Mouse (Mus musculus): ENCODE results near the gene Fitm1. TPM values are rescaled to one million over a fixed set of nuclear protein-coding genes. Genes with fewer than 3 reads are reported as not detected.

The Fitm1 gene
- polyA plus RNA-seq, 1 experiment from 2014 or later = 0.25 TPM

GRCm38 (mm10) chr14:55608339-55608738, 32.9 kb downstream of the Fitm1 start:
- Histone ChIP-seq H3K4me3 (no peak overlapping the region), H3K27me3 (ENCODE audit: low read depth, poor library complexity, severe bottlenecking) (no peaks in the 10 kb centered on the region), H3K27ac (replicated peaks) (no peak overlapping the region), H3K9me3 (replicated peaks) (no peaks in the 10 kb centered on the region), H3K36me3 (peaks cover 57% of the 10 kb centered on the region), H3K4me1 (peaks cover 12% of the 10 kb centered on the region)
- WGBS = 96% methylated on average over 6 of the region's 6 CpGs
- DNase-seq (ENCODE audit: low spot score) = no peak

- Histone ChIP-seq H3K4me1 (peaks cover 12% of the 10 kb centered on the region), H3K27me3 (ENCODE audit: low read depth, poor library complexity, severe bottlenecking) (peaks cover 1% of the 10 kb centered on the region), H3K36me3 (peaks cover 16% of the 10 kb centered on the region), H3K9me3 (replicated peaks) (no peaks in the 10 kb centered on the region), H3K4me3 (no peak overlapping the region), H3K27ac (replicated peaks) (no peak overlapping the region)
- DNase-seq (ENCODE audit: low spot score) = no peak
- 76% methylated on average over 6 of the region's 6 CpGs for WGBS
These were observed 37.9 kb downstream of the Fitm1 start for GRCm38 (mm10) chr14:55613346-55613745.

- Histone ChIP-seq H3K4me1 (peaks cover 18% of the 10 kb centered on the region), H3K36me3 (peaks cover 3% of the 10 kb centered on the region), H3K27me3 (ENCODE audit: low read depth, poor library complexity, severe bottlenecking) (peaks cover 6% of the 10 kb centered on the region), H3K4me3 (no peak overlapping the region), H3K9me3 (replicated peaks) (no peaks in the 10 kb centered on the region), H3K27ac (replicated peaks) (no peak overlapping the region)
- WGBS = 85% methylated on average over 7 of the region's 7 CpGs
- no peak for DNase-seq (ENCODE audit: low spot score)
These were observed 39.3 kb downstream of the Fitm1 start for GRCm38 (mm10) chr14:55614565-55615178.

- no peak overlapping the region for H3K4me3 ChIP-seq
- 38% methylated on average over 2 of the region's 2 CpGs for WGBS
- no peak for DNase-seq (ENCODE audit: low spot score)
These were observed 40.5 kb downstream of the Fitm1 start for GRCm38 (mm10) chr14:55615876-55616275.

GRCm38 (mm10) chr14:55616844-55617243, 41.4 kb downstream of the Fitm1 start:
- Histone ChIP-seq H3K4me3 (no peak overlapping the region), H3K4me1 (peaks cover 18% of the 10 kb centered on the region), H3K27me3 (ENCODE audit: low read depth, poor library complexity, severe bottlenecking) (peaks cover 6% of the 10 kb centered on the region), H3K9me3 (replicated peaks) (no peaks in the 10 kb centered on the region), H3K27ac (replicated peaks) (no peak overlapping the region), H3K36me3 (no peaks in the 10 kb centered on the region)
- no peak for DNase-seq (ENCODE audit: low spot score)
- 92% methylated on average over 2 of the region's 2 CpGs for WGBS

More at GRCm38 (mm10) chr14:55615876-55616275, 40.5 kb downstream of the Fitm1 start:
- no peaks in the 10 kb centered on the region for H3K9me3 ChIP-seq (replicated peaks)
- peaks cover 18% of the 10 kb centered on the region for H3K4me1 ChIP-seq
- H3K36me3 ChIP-seq = no peaks in the 10 kb centered on the region
- H3K27ac ChIP-seq (replicated peaks) = no peak overlapping the region
- H3K27me3 ChIP-seq (ENCODE audit: low read depth, poor library complexity, severe bottlenecking) = peaks cover 6% of the 10 kb centered on the region

- peaks cover 6% of the 10 kb centered on the region for H3K27me3 ChIP-seq (ENCODE audit: low read depth, poor library complexity, severe bottlenecking)
- H3K4me3 ChIP-seq = peak within 1 kb of the TSS; percentile 38
- WGBS = 18% methylated on average over 21 of the region's 21 CpGs
- H3K9me3 ChIP-seq (replicated peaks) = no peaks in the 10 kb centered on the region
- peak; percentile 43 for DNase-seq (ENCODE audit: low spot score)
- no peak within 1 kb of the TSS; the same call in 1 of the 2 replicates for H3K27ac ChIP-seq (replicated peaks)
- peaks cover 18% of the 10 kb centered on the region for H3K4me1 ChIP-seq
- H3K36me3 ChIP-seq = no peaks in the 10 kb centered on the region
These were observed 42.4 kb downstream of the Fitm1 start, which contains the start of gene Rec8 for GRCm38 (mm10) chr14:55617822-55618221. Gene Rec8 (plus strand): TSS chr14:55618037.

GRCm38 (mm10) chr14:55618486-55619195, 43.2 kb downstream of the Fitm1 start:
- no peak overlapping the region; the same call in 1 of the 2 replicates for H3K27ac ChIP-seq (replicated peaks)
- WGBS = 60% methylated on average over 22 of the region's 22 CpGs
- peak overlapping the region; percentile 38 for H3K4me3 ChIP-seq

More at GRCm38 (mm10) chr14:55618486-55619195, 43.2 kb downstream of the Fitm1 start:
- Histone ChIP-seq H3K4me1 (peaks cover 18% of the 10 kb centered on the region), H3K36me3 (0 out of 2 replicates have a peak, but pooled peaks cover under 1% of the 10 kb centered on the region), H3K27me3 (ENCODE audit: low read depth, poor library complexity, severe bottlenecking) (peaks cover 6% of the 10 kb centered on the region), H3K9me3 (replicated peaks) (no peaks in the 10 kb centered on the region)
- no peak for DNase-seq (ENCODE audit: low spot score)

Other genes starting within 250 kb of the Fitm1 start
- gene Dhrs4, start 96.9 kb upstream of the Fitm1 start, polyA plus RNA-seq (2016; fragmentation: Nextera tagmentation; extraction: Ambion mirVana) = 60.9 and 64.5 TPM in 2 replicates
- 5.2 and 6.6 TPM in 2 replicates for gene Carmil3, start 85.0 kb upstream of the Fitm1 start, polyA plus RNA-seq (2016; fragmentation: Nextera tagmentation; extraction: Ambion mirVana)
- 0.36 and 0.48 TPM in 2 replicates for gene Cpne6, start 65.2 kb upstream of the Fitm1 start, polyA plus RNA-seq (2016; fragmentation: Nextera tagmentation; extraction: Ambion mirVana)
- not detected in 2 replicates for gene Nrl, start 50.6 kb upstream of the Fitm1 start, polyA plus RNA-seq (2016; fragmentation: Nextera tagmentation; extraction: Ambion mirVana)
- gene Pck2, start 35.4 kb upstream of the Fitm1 start, polyA plus RNA-seq (2016; fragmentation: Nextera tagmentation; extraction: Ambion mirVana) = 16.5 and 18.5 TPM in 2 replicates
- gene Dcaf11, start 15.6 kb upstream of the Fitm1 start, polyA plus RNA-seq (2016; fragmentation: Nextera tagmentation; extraction: Ambion mirVana) = 78.5 and 90.8 TPM in 2 replicates
- gene A730061H03Rik, start 15.2 kb upstream of the Fitm1 start, polyA plus RNA-seq (2016; fragmentation: Nextera tagmentation; extraction: Ambion mirVana) = 0.30 TPM in 1 of 2 replicates, not detected in the other
- gene Psme1, start 2.5 kb downstream of the Fitm1 start, polyA plus RNA-seq (2016; fragmentation: Nextera tagmentation; extraction: Ambion mirVana) = 88.7 and 97.9 TPM in 2 replicates
- gene Emc9, start 9.7 kb downstream of the Fitm1 start, polyA plus RNA-seq (2016; fragmentation: Nextera tagmentation; extraction: Ambion mirVana) = 7.9 and 8.0 TPM in 2 replicates
- 171 and 184 TPM in 2 replicates for gene Psme2, start 15.5 kb downstream of the Fitm1 start, polyA plus RNA-seq (2016; fragmentation: Nextera tagmentation; extraction: Ambion mirVana)
- 15.4 and 21.0 TPM in 2 replicates for gene Rnf31, start 16.1 kb downstream of the Fitm1 start, polyA plus RNA-seq (2016; fragmentation: Nextera tagmentation; extraction: Ambion mirVana)
- gene Irf9, start 28.0 kb downstream of the Fitm1 start, polyA plus RNA-seq (2016; fragmentation: Nextera tagmentation; extraction: Ambion mirVana) = 6.5 and 6.9 TPM in 2 replicates
- 4.1 and 5.5 TPM in 2 replicates for gene Rec8, start 42.4 kb downstream of the Fitm1 start, polyA plus RNA-seq (2016; fragmentation: Nextera tagmentation; extraction: Ambion mirVana)
- gene Ipo4, start 60.3 kb downstream of the Fitm1 start, polyA plus RNA-seq (2016; fragmentation: Nextera tagmentation; extraction: Ambion mirVana) = 94.1 and 100 TPM in 2 replicates
- 1.1 and 1.2 TPM in 2 replicates for gene Gm49378, start 62.3 kb downstream of the Fitm1 start, polyA plus RNA-seq (2016; fragmentation: Nextera tagmentation; extraction: Ambion mirVana)
- gene Tm9sf1, start 68.2 kb downstream of the Fitm1 start, polyA plus RNA-seq (2016; fragmentation: Nextera tagmentation; extraction: Ambion mirVana) = 74.7 and 77.1 TPM in 2 replicates
- 0.75 and 0.79 TPM in 2 replicates for gene Tssk4, start 74.6 kb downstream of the Fitm1 start, polyA plus RNA-seq (2016; fragmentation: Nextera tagmentation; extraction: Ambion mirVana)
- gene Mdp1, start 84.9 kb downstream of the Fitm1 start, polyA plus RNA-seq (2016; fragmentation: Nextera tagmentation; extraction: Ambion mirVana) = 65.3 and 72.9 TPM in 2 replicates
- gene Gmpr2, start 96.3 kb downstream of the Fitm1 start, polyA plus RNA-seq (2016; fragmentation: Nextera tagmentation; extraction: Ambion mirVana) = 63.5 and 65.0 TPM in 2 replicates
- 610 and 632 TPM in 2 replicates for gene Nedd8, start 96.5 kb downstream of the Fitm1 start, polyA plus RNA-seq (2016; fragmentation: Nextera tagmentation; extraction: Ambion mirVana)
- 70.5 and 74.5 TPM in 2 replicates for gene Tinf2, start 106.2 kb downstream of the Fitm1 start, polyA plus RNA-seq (2016; fragmentation: Nextera tagmentation; extraction: Ambion mirVana)
- gene Tgm1, start 138.3 kb downstream of the Fitm1 start, polyA plus RNA-seq (2016; fragmentation: Nextera tagmentation; extraction: Ambion mirVana) = 0.27 and 0.42 TPM in 2 replicates
- 30.1 and 34.4 TPM in 2 replicates for gene Rabggta, start 146.6 kb downstream of the Fitm1 start, polyA plus RNA-seq (2016; fragmentation: Nextera tagmentation; extraction: Ambion mirVana)
- gene Dhrs1, start 170.1 kb downstream of the Fitm1 start, polyA plus RNA-seq (2016; fragmentation: Nextera tagmentation; extraction: Ambion mirVana) = 67.6 and 71.2 TPM in 2 replicates
- 50.6 and 60.8 TPM in 2 replicates for gene Nop9, start 170.1 kb downstream of the Fitm1 start, polyA plus RNA-seq (2016; fragmentation: Nextera tagmentation; extraction: Ambion mirVana)
- 0.22 and 0.23 TPM in 2 replicates for gene Cideb, start 182.8 kb downstream of the Fitm1 start, polyA plus RNA-seq (2016; fragmentation: Nextera tagmentation; extraction: Ambion mirVana)
- gene Ltb4r2, start 185.8 kb downstream of the Fitm1 start, polyA plus RNA-seq (2016; fragmentation: Nextera tagmentation; extraction: Ambion mirVana) = 0.06 and 0.22 TPM in 2 replicates
- gene Ltb4r1, start 190.3 kb downstream of the Fitm1 start, polyA plus RNA-seq (2016; fragmentation: Nextera tagmentation; extraction: Ambion mirVana) = 0.25 and 0.30 TPM in 2 replicates
- gene Adcy4, start 208.5 kb downstream of the Fitm1 start, polyA plus RNA-seq (2016; fragmentation: Nextera tagmentation; extraction: Ambion mirVana) = 5.4 and 6.5 TPM in 2 replicates
- gene Ripk3, start 213.2 kb downstream of the Fitm1 start, polyA plus RNA-seq (2016; fragmentation: Nextera tagmentation; extraction: Ambion mirVana) = 6.9 and 7.1 TPM in 2 replicates
- gene Nfatc4, start 247.5 kb downstream of the Fitm1 start, polyA plus RNA-seq (2016; fragmentation: Nextera tagmentation; extraction: Ambion mirVana) = 22.0 and 24.6 TPM in 2 replicates

All from midbrain, embryonic 10.5 days (tissue).